ENCODE assay signal across 8 mouse cellular contexts in genomic region chr1:186827773-186828172, GRCm38 (mm10).
A peak's percentile ranks its signal among the peaks of the same experiment; 100 is the strongest.
DNase-seq lines count a peak whose midpoint lies in the region; ATAC-seq and TF ChIP-seq lines count a peak whose summit lies in the region.

No protein-coding gene starts in this region.

- ATAC-seq in forebrain, embryonic 14.5 days: no peak
- ATAC-seq in midbrain, embryonic 14.5 days (ENCODE audit: low FRiP score, low TSS enrichment): no peak
- no peak for ATAC-seq in midbrain, embryonic 15.5 days (replicated peaks)
- no peak for ATAC-seq in lung, postnatal 0 days

- no peaks in the 10 kb centered on the region; the same call in 1 of the 2 replicates for H3K4me1 ChIP-seq in forebrain, embryonic 14.5 days (ENCODE audit: control insufficient read depth, insufficient read depth, low read length)
- H3K4me1 ChIP-seq in forebrain, embryonic 10.5 days: peaks cover 7% of the 10 kb centered on the region
- H3K4me1 ChIP-seq in midbrain, embryonic 14.5 days (ENCODE audit: control insufficient read depth, insufficient read depth, low read length): no peaks in the 10 kb centered on the region
- H3K4me1 ChIP-seq in midbrain, embryonic 15.5 days: no peaks in the 10 kb centered on the region
- H3K4me1 ChIP-seq in lung, postnatal 0 days (ENCODE audit: insufficient read depth, low read depth, low read length): no peaks in the 10 kb centered on the region

- H3K4me3 ChIP-seq in forebrain, embryonic 14.5 days (ENCODE audit: low read depth, low read length): no peak overlapping the region
- H3K4me3 ChIP-seq in forebrain, embryonic 10.5 days: no peak overlapping the region
- H3K4me3 ChIP-seq in midbrain, embryonic 14.5 days (replicated peaks; ENCODE audit: low read depth, low read length): no peak overlapping the region
- no peak overlapping the region for H3K4me3 ChIP-seq in midbrain, embryonic 15.5 days
- no peak overlapping the region for H3K4me3 ChIP-seq in lung, postnatal 0 days (ENCODE audit: low read depth, low read length)

- TF ChIP-seq CTCF in lung, postnatal 0 days (IDR thresholded peaks at IDR 0.05): peak; percentile 79

- no peaks in the 10 kb centered on the region for H3K9me3 ChIP-seq in forebrain, embryonic 14.5 days (replicated peaks; ENCODE audit: control insufficient read depth, low read length)
- no peaks in the 10 kb centered on the region for H3K9me3 ChIP-seq in forebrain, embryonic 10.5 days
- no peaks in the 10 kb centered on the region for H3K9me3 ChIP-seq in midbrain, embryonic 14.5 days (ENCODE audit: control insufficient read depth, low read length)
- H3K9me3 ChIP-seq in midbrain, embryonic 15.5 days: no peaks in the 10 kb centered on the region
- no peaks in the 10 kb centered on the region for H3K9me3 ChIP-seq in lung, postnatal 0 days (ENCODE audit: low read length)

- peak; percentile 84 for DNase-seq in forebrain, embryonic 14.5 days (ENCODE audit: low spot score)
- no peak for DNase-seq in forebrain, embryonic 10.5 days (ENCODE audit: extremely low spot score, low spot score)
- DNase-seq in midbrain, embryonic 14.5 days: peak; percentile 86
- DNase-seq in embryo, embryonic 11 days: peak; percentile 61
- peak; percentile 65 for DNase-seq in lung, postnatal 0 days (ENCODE audit: low spot score)
- no peak for DNase-seq in ovary, adult 18-20 months (ENCODE audit: low spot score)
- DNase-seq in spleen, adult 12 weeks (ENCODE audit: low spot score): no peak

- no peak overlapping the region for H3K4me2 ChIP-seq in forebrain, embryonic 14.5 days (ENCODE audit: low read length)
- no peak overlapping the region for H3K4me2 ChIP-seq in midbrain, embryonic 14.5 days (ENCODE audit: low read length)
- H3K4me2 ChIP-seq in midbrain, embryonic 15.5 days: no peak overlapping the region
- H3K4me2 ChIP-seq in lung, postnatal 0 days (replicated peaks; ENCODE audit: low read depth, low read length): no peak overlapping the region

- TF ChIP-seq EP300 in lung, postnatal 0 days (IDR thresholded peaks at IDR 0.05): no peak

- no peaks in the 10 kb centered on the region for H3K27me3 ChIP-seq in forebrain, embryonic 14.5 days (replicated peaks; ENCODE audit: control insufficient read depth, insufficient read depth, low read length)
- peaks cover 22% of the 10 kb centered on the region for H3K27me3 ChIP-seq in forebrain, embryonic 10.5 days (ENCODE audit: poor library complexity, severe bottlenecking)
- H3K27me3 ChIP-seq in midbrain, embryonic 14.5 days (ENCODE audit: control insufficient read depth, insufficient read depth, low read length): no peaks in the 10 kb centered on the region; the same call in 1 of the 2 replicates
- peaks cover 6% of the 10 kb centered on the region for H3K27me3 ChIP-seq in midbrain, embryonic 15.5 days (replicated peaks)
- no peaks in the 10 kb centered on the region; the same call in 1 of the 2 replicates for H3K27me3 ChIP-seq in lung, postnatal 0 days (replicated peaks; ENCODE audit: insufficient read depth, low read length)

- 27% methylated on average over 3 of the region's 3 CpGs for WGBS in forebrain, embryonic 14.5 days
- 38% methylated on average over 3 of the region's 3 CpGs for WGBS in forebrain, embryonic 10.5 days
- 24% methylated on average over 3 of the region's 3 CpGs for WGBS in midbrain, embryonic 14.5 days
- WGBS in midbrain, embryonic 15.5 days: 26% methylated on average over 3 of the region's 3 CpGs
- WGBS in lung, postnatal 0 days: 22% methylated on average over 3 of the region's 3 CpGs

- H3K9ac ChIP-seq in forebrain, embryonic 14.5 days (ENCODE audit: low read length): no peak overlapping the region
- no peak overlapping the region for H3K9ac ChIP-seq in midbrain, embryonic 14.5 days (replicated peaks; ENCODE audit: low read length)
- no peak overlapping the region for H3K9ac ChIP-seq in midbrain, embryonic 15.5 days
- H3K9ac ChIP-seq in lung, postnatal 0 days (replicated peaks; ENCODE audit: low read depth): no peak overlapping the region

- no peaks in the 10 kb centered on the region for H3K36me3 ChIP-seq in forebrain, embryonic 14.5 days (ENCODE audit: control insufficient read depth, insufficient read depth, low read length)
- no peaks in the 10 kb centered on the region for H3K36me3 ChIP-seq in forebrain, embryonic 10.5 days (replicated peaks)
- no peaks in the 10 kb centered on the region for H3K36me3 ChIP-seq in midbrain, embryonic 14.5 days (ENCODE audit: control insufficient read depth, insufficient read depth, low read length)
- no peaks in the 10 kb centered on the region for H3K36me3 ChIP-seq in midbrain, embryonic 15.5 days (replicated peaks)
- no peaks in the 10 kb centered on the region for H3K36me3 ChIP-seq in lung, postnatal 0 days (ENCODE audit: insufficient read depth, low read length)

- H3K27ac ChIP-seq in forebrain, embryonic 14.5 days (ENCODE audit: low read depth, low read length): no peak overlapping the region
- no peak overlapping the region for H3K27ac ChIP-seq in forebrain, embryonic 10.5 days
- H3K27ac ChIP-seq in midbrain, embryonic 14.5 days (replicated peaks; ENCODE audit: low read depth, low read length): no peak overlapping the region
- no peak overlapping the region for H3K27ac ChIP-seq in midbrain, embryonic 15.5 days
- no peak overlapping the region for H3K27ac ChIP-seq in lung, postnatal 0 days (ENCODE audit: low read length)

Comparison
In these comparisons a context has a peak if more than half of its experiments do, and no peak if none do; other contexts are left out.
1. DNase-seq: peak in forebrain, embryonic 14.5 days (single experiment), midbrain, embryonic 14.5 days (single experiment), embryo, embryonic 11 days (single experiment) and lung, postnatal 0 days (single experiment); none in forebrain, embryonic 10.5 days (single experiment), ovary, adult 18-20 months (single experiment) and spleen, adult 12 weeks (single experiment).